Mouse (Mus musculus) MEL (cell line): Measurements from ENCODE around the gene Gm44805.

Experiments used
- MAX ChIP-seq: IDR thresholded peaks from 2 replicates; pipeline ENCODE4 v1.6.1; 2011; ENCODE audit warnings: low read length, improper control_type of control experiment
- MXI1 ChIP-seq: IDR thresholded peaks from 2 replicates; pipeline ENCODE4 v1.6.1; 2011; ENCODE audit warnings: mild to moderate bottlenecking, low read depth, low read length, improper control_type of control experiment
- NELFE ChIP-seq: IDR thresholded peaks from 2 replicates; pipeline ENCODE4 v1.6.1; 2011; ENCODE audit warnings: low read depth, low read length, improper control_type of control experiment
- TBP ChIP-seq: IDR thresholded peaks from 2 replicates; pipeline ENCODE4 v1.8.0; 2011; ENCODE audit warnings: low read depth, low read length, improper control_type of control experiment

GRCm38 (mm10) chr7:19675824-19676223 is 5.4 kb downstream of the Gm44805 start:
- TF ChIP-seq TBP (no peak), NELFE (no peak), MAX (no peak), MXI1 (no peak)
